Mouse (Mus musculus) thymus, adult 2 months (tissue): Measurements from ENCODE around the gene Gm20388.

ENCODE experiments used
- CTCF ChIP-seq: fragments of 200-500 bp; IDR thresholded peaks from 2 replicates; pipeline ENCODE4 v1.5.1; 2012; ENCODE audit warnings: mild to moderate bottlenecking, control low read depth, low read length, moderate library complexity, borderline replicate concordance; ENCODE audit not compliant: control insufficient read depth, poor library complexity, insufficient read depth; ENCODE audit errors: extremely low read depth
- POLR2A ChIP-seq: fragments of 200-500 bp; IDR thresholded peaks from 2 replicates; pipeline ENCODE4 v1.6.1; 2012; ENCODE audit warnings: mild to moderate bottlenecking, low read length, control low read depth, moderate library complexity; ENCODE audit not compliant: control insufficient read depth, poor library complexity, insufficient read depth; ENCODE audit errors: extremely low read depth

DNA sequence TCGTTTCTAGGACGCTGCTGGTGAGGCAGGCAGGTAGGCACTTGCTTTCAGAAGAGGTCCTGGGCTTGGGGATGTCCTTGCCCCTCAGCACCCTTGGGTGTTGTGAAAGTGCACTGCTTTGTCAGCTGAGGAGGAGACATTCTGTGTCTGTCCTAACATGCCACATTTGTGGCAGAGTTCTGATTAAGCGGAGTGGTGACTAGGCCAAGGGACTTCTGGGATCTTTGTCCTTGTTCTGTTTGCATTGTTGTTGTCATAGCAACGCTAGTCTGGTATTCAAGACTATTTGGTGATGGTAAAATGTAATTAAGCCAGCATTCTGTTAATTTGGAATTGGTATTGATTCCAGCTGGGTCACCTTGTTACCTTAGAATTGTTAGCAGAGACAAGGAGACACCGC is 2093.5 kb downstream of the Gm20388 start:
- TF ChIP-seq CTCF (no peak), POLR2A (no peak)
